Mouse (Mus musculus) heart, postnatal 0 days (tissue): ENCODE results near the gene Gse1. TPM values are rescaled to one million over a fixed set of nuclear protein-coding genes. Genes with fewer than 3 reads are reported as not detected.

Experiments
- ATAC-seq: fragments of 200-750 bp; cut with Nextera tagmentation; 2 replicates; pipeline ENCODE4 v1.8.0; 2017; ENCODE audit warnings: low read depth, moderate number of reproducible peaks, moderate library complexity; ENCODE audit not compliant: insufficient read depth
- DNase-seq: peaks from one replicate; pipeline ENCODE4 v3.0.0-alpha.2; 2016; ENCODE audit warnings: low spot score
- H3K27ac ChIP-seq: fragments of 300-500 bp; sonication (generic); 2 replicates; pipeline ENCODE4 v1.5.1; 2014; ENCODE audit warnings: low read depth, mild to moderate bottlenecking
- H3K27me3 ChIP-seq: fragments of 300-500 bp; sonication (generic); 2 replicates; pipeline ENCODE4 v1.6.1; 2014; ENCODE audit warnings: low read length, mixed read lengths; ENCODE audit not compliant: control insufficient read depth, insufficient read depth
- H3K36me3 ChIP-seq: fragments of 300-500 bp; sonication (generic); replicated peaks from 2 replicates; pipeline ENCODE4 v1.6.1; 2014; ENCODE audit warnings: low read length, mixed read lengths; ENCODE audit not compliant: control insufficient read depth, insufficient read depth
- H3K4me1 ChIP-seq: fragments of 300-500 bp; sonication (generic); 2 replicates; pipeline ENCODE4 v1.6.1; 2014; ENCODE audit warnings: antibody characterized with exemption; ENCODE audit not compliant: control insufficient read depth, insufficient read depth
- H3K4me2 ChIP-seq: fragments of 300-500 bp; sonication (generic); 2 replicates; pipeline ENCODE4 v1.6.1; 2014; ENCODE audit warnings: low read depth, mild to moderate bottlenecking, low read length, moderate library complexity
- H3K4me3 ChIP-seq: fragments of 300-500 bp; sonication (generic); 2 replicates; pipeline ENCODE4 v1.5.1; 2014; ENCODE audit warnings: low read depth, low read length
- H3K9ac ChIP-seq: fragments of 300-500 bp; sonication (generic); replicated peaks from 2 replicates; pipeline ENCODE4 v1.6.1; 2014; ENCODE audit warnings: low read depth, low read length, mixed read lengths
- H3K9me3 ChIP-seq: fragments of 300-500 bp; sonication (generic); replicated peaks from 2 replicates; pipeline ENCODE4 v1.6.1; 2016; ENCODE audit warnings: low read length; ENCODE audit not compliant: control insufficient read depth
- CTCF ChIP-seq: IDR thresholded peaks from 2 replicates; pipeline ENCODE4 v1.5.1; 2016; ENCODE audit warnings: antibody characterized with exemption, control low read depth, low read depth
- EP300 ChIP-seq: IDR thresholded peaks from 2 replicates; pipeline ENCODE4 v1.6.1; 2016; ENCODE audit warnings: antibody characterized with exemption, low read depth
- WGBS: fragments of 180-500 bp; shearing (Covaris S2); extraction: QIAGEN DNeasy Blood & Tissue Kit; methylation state at CpG from one replicate; pipeline ENCODE4 v1.1.7; 2014; 5-methylcytosine and 5-hydroxymethylcytosine counted together
- polyA plus RNA-seq: library from polyadenylated mRNA; unstranded; fragments of >200 nt; fragmentation: Nextera tagmentation; extraction: Ambion mirVana; gene quantifications from 2 replicates; pipeline ENCODE4 v1.2.1, GENCODE M21; 2015
- total RNA-seq: library from RNA; depleted of rRNA; stranded (reverse); fragments of >200 nt; gene quantifications from 2 replicates; pipeline ENCODE4 v1.2.3, GENCODE M21; 2014; ENCODE audit warnings: low replicate concordance

Gene Gse1
- total and polyA plus RNA-seq, 2 experiments from 2014 or later: 5.4 to 18.7 TPM

DNA sequence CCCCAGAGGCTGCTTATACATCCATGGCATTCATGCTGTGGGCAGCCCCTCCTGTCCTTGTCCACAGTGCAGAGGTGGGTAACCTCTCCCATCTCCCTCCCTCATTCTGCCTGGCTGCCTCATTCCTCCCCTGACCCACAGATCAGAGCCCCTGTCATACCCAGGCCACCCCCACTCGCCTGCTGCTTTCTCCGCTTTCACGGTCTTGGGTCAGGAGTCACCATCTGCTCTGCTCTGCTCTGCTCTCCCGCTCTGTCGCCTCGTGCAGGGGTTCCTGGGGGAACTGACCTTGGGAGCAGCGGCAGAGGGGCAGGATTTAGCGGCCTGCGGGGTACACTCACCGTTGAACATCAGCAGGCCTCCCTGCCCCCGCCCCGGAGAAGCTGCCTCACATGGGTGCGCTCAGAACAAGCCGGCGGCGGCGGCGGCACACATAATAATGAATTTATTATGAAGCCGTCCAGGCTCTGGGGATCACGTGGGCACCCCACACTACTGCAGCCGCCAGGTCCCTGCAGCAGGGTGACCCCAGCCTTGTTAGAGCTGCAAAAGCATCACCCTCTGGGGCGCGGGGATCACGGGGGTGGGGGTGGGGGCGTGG lies 321.2 kb downstream of the Gse1 start:
- no peaks in the 10 kb centered on the region for H3K27me3 ChIP-seq
- TF ChIP-seq CTCF (no peak), EP300 (no peak)
- H3K9ac ChIP-seq: 0 out of 2 replicates have a peak overlapping the region, but pooled peaks have one; percentile 2
- 33% methylated on average over 25 of the region's 25 CpGs for WGBS
- H3K4me1 ChIP-seq: peaks cover 71% of the 10 kb centered on the region
- H3K4me3 ChIP-seq: no peak overlapping the region
- peak overlapping the region; percentile 28; the same call in 1 of the 2 replicates for H3K4me2 ChIP-seq
- H3K9me3 ChIP-seq: no peaks in the 10 kb centered on the region
- DNase-seq: no peak
- ATAC-seq: peak; percentile 3; the same call in 1 of the 2 replicates
- peak overlapping the region; percentile 18; the same call in 1 of the 2 replicates for H3K27ac ChIP-seq
- no peaks in the 10 kb centered on the region; the same call in 1 of the 2 replicates for H3K36me3 ChIP-seq

DNA sequence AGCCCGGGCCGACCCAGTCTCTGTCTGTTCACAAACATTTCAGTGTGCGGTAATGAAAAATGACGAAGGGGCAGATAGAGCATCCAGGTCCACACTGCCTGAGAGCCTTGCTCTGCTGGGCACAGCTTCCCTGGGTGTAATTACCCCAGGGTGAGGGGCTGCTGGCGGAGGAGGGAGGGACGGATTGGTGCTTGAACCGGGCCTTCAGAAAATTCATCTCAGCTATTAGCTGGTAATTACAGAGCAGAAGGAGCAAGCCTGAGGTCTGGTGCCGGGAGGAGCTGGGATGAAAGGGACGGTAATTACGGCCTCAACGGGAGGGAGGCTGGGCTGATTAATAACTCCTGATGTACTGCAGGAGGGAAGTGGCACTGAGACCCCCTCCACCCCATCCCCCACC lies 321.7 kb downstream of the Gse1 start:
- Histone ChIP-seq H3K27me3 (no peaks in the 10 kb centered on the region), H3K27ac (peak overlapping the region; percentile 83), H3K4me1 (peaks cover 74% of the 10 kb centered on the region)

GRCm38 (mm10) chr8:120550430-120550829 lies 322.2 kb downstream of the Gse1 start:
- TF ChIP-seq CTCF (no peak), EP300 (no peak)
- Histone ChIP-seq H3K36me3 (no peaks in the 10 kb centered on the region; the same call in 1 of the 2 replicates), H3K9me3 (no peaks in the 10 kb centered on the region), H3K27ac (peak overlapping the region; percentile 83), H3K4me3 (no peak overlapping the region), H3K27me3 (no peaks in the 10 kb centered on the region), H3K9ac (no peak overlapping the region), H3K4me1 (peaks cover 78% of the 10 kb centered on the region), H3K4me2 (peak overlapping the region; percentile 30; the same call in 1 of the 2 replicates)
- DNase-seq (no peak), ATAC-seq (no peak)
- WGBS: 34% methylated on average over 12 of the region's 12 CpGs

More for the DNA sequence above, 321.7 kb downstream of the Gse1 start:
- no peak for DNase-seq
- Histone ChIP-seq H3K4me2 (peak overlapping the region; percentile 28; the same call in 1 of the 2 replicates), H3K9ac (no peak overlapping the region), H3K36me3 (no peaks in the 10 kb centered on the region; the same call in 1 of the 2 replicates), H3K4me3 (no peak overlapping the region), H3K9me3 (no peaks in the 10 kb centered on the region)
- TF ChIP-seq CTCF (no peak), EP300 (no peak)
- ATAC-seq: no peak; the same call in 1 of the 2 replicates
- 47% methylated on average over 11 of the region's 11 CpGs for WGBS

DNA sequence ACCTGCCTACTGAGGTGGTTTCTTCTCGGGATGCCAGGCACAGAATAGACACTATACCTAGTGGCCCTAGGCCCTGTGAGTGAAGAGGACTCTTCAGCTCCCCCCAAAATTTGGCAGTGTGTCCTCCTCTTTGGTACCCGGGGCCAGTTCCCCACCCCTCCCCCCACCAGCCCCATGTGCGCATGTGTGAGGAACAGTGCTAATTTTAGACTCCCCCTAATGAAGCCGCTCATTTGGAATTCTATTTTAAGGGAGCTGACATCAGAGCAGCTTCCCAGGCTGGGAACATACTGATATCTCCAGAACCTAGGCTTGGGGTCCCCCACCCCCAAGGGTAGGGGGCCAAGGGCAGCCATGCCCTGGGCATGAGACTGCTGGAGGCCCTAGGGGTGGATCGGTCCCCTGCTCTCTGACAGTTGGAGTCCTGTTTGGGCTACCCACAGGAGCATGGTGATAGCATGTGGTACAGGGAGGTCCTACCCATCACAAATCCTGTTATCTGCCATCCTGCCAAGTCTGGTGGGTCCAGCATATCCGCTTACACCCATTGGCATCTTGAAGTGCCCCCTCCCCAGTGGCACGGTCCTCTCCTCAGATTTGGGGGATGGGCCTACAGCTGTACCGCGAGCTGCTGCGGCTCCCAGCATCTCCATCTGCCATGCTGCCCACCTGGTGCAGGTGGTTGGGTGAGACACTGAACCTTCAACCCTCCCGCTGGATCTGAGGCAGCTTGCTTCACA lies 322.9 kb downstream of the Gse1 start:
- Histone ChIP-seq H3K4me2 (peak overlapping the region; percentile 30), H3K9ac (no peak overlapping the region), H3K4me3 (no peak overlapping the region), H3K36me3 (no peaks in the 10 kb centered on the region; the same call in 1 of the 2 replicates), H3K4me1 (peaks cover 80% of the 10 kb centered on the region), H3K27ac (peak overlapping the region; percentile 83), H3K27me3 (no peaks in the 10 kb centered on the region), H3K9me3 (no peaks in the 10 kb centered on the region)
- 46% methylated on average over 11 of the region's 11 CpGs for WGBS
- ATAC-seq: peak; percentile 67
- DNase-seq: peak; percentile 86
- TF ChIP-seq CTCF (no peak), EP300 (peak; percentile 69; the same call in 1 of the 2 replicates)

DNA sequence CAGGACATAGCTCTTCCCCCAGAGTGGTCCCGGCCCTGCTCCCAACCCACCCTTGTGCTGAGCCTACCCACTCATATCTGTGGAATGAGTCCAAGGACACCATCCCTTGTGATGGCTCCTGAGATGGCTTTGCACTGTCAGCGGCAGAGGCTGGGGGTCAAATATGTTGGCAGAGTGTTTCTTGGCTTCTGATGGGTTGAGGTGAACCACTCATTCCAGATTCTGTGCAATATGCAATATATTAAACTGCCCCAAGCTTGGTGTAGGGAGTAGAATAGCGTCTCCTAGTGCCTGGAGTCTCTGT lies 323.4 kb downstream of the Gse1 start:
- H3K9ac ChIP-seq: no peak overlapping the region
- H3K27me3 ChIP-seq: no peaks in the 10 kb centered on the region
- DNase-seq (no peak), ATAC-seq (no peak)
- H3K36me3 ChIP-seq: no peaks in the 10 kb centered on the region; the same call in 1 of the 2 replicates
- H3K4me1 ChIP-seq: peaks cover 85% of the 10 kb centered on the region
- H3K4me2 ChIP-seq: peak overlapping the region; percentile 23
- no peak overlapping the region for H3K4me3 ChIP-seq
- 52% methylated on average over 3 of the region's 3 CpGs for WGBS
- peak overlapping the region; percentile 83 for H3K27ac ChIP-seq
- no peaks in the 10 kb centered on the region for H3K9me3 ChIP-seq
- TF ChIP-seq EP300: no peak
